Mouse (Mus musculus) lung, postnatal 25 days (tissue): ENCODE measurements around the gene Gzmn.
"Not testable (repeated sequence)": the region's sequence is repeated elsewhere in the genome, so short reads cannot be mapped to it uniquely, and the experiment has no call there.

Experiments used
- DNase-seq: peaks from one replicate; pipeline ENCODE4 v3.0.0; 2022; ENCODE audit warnings: low spot score

Gzmn gene

DNA sequence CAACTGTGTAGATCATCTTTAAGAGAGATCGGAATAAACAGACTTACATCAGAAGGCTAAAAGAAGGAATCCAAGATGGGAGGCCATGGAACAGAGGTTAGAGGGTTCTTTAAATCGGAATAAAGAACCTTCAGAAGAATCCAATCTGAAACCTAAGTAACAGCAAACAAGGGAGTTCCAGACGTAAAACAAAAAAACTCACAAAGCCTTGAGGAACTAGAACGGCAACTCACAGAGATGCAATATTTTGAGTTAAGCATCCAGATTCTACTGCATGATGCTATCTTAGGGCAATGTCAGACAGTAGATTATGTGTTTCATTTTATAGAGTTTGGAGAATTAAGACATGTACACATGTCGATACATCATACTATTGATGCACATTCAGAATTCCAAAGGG is at the start of gene Gzmn:
Gene Gzmn, minus strand, starts transcription at position 101 of the 400 bp plus-strand sequence.
- no peak for DNase-seq

DNA sequence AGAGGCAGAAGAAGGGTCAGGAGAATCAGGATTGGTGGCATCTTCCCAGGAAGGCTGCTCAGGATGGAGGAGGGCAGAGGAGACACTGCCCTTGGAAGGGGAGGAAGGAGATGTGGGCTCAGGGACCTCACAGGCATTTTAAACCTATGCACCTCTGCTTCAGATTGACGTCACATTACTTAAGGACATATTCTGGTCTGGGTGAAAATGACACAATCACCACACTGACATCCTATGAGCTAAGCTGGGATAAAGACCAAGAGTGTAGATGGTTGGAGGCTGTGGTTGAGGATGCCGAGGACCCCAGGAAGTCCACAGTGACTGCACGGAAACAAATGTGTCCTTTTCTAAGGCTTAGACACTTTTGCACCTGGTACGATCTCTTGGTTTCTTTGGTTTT is 36.9 kb upstream of the Gzmn start, which contains the start of gene Gzmf:
Gene Gzmf, minus strand, starts transcription at position 101 of the 400 bp plus-strand sequence.
- no peak for DNase-seq

- no peak for DNase-seq
Measured at GRCm38 (mm10) chr14:56205613-56206012, 31.2 kb upstream of the Gzmn start.

DNA sequence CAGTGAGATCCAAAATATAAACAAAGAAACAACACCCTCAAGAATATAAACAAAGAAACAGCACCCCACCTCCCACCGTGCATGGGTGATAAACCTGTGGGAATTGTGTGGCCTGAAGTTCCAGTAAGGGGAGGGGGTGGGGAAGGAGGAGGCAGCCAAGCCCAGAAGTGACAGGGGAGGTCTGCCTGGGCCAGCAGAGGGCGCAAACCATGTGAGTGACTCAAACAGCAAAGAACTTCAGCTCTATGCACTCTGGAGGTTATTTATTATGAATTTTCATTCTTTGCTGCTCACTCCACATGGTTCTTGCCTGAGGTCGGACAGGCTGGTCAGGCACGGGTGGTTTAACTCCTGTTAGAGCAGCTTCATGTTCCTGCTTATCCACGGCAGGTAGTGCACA is 30.6 kb upstream of the Gzmn start:
- DNase-seq = not testable (repeated sequence)

DNA sequence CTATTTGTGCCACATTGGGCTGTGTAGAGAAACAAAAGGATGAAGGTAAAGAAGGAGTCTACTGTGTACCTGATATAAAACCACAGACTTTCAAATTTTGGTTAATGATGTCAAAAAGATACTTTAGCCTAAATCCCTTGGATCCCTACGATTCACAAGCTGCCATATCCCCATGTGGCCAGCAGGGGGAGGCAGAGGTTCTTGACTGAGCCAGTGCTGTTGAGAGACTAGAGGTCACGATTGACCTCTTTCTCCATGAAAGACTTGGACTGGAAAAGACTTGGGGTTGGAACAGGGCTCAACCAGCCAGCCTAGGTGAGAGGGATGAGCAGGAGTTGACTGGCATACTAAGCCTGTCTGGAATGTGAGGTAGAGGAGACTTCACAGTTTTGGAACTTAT is 29.6 kb upstream of the Gzmn start:
- peak; percentile 33 for DNase-seq

- DNase-seq = no peak
Measured at GRCm38 (mm10) chr14:56186946-56187345, 12.5 kb upstream of the Gzmn start.

DNA sequence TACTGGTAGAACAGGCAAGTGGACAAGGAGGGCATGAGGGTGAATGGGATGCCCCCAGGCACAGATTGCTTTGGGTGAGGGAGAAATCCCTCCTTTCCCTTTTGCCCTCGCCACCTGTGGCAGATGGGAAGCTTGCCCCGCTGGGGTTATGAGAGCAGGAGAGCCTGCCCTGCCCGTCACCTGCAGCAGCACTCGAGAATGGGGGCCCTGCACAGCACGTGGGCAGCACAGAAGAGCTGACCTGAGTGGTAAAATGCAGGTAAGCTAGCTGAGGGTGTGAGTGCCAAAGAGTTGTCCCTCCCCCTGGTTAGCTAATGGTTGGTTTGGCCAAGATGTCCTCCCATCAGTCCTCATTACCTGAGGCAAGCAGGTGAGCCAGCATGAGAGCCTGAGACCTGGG is 12.1 kb upstream of the Gzmn start:
- DNase-seq = no peak

- not testable (repeated sequence) for DNase-seq
Measured at GRCm38 (mm10) chr14:56177651-56178050, 3.3 kb upstream of the Gzmn start.

DNA sequence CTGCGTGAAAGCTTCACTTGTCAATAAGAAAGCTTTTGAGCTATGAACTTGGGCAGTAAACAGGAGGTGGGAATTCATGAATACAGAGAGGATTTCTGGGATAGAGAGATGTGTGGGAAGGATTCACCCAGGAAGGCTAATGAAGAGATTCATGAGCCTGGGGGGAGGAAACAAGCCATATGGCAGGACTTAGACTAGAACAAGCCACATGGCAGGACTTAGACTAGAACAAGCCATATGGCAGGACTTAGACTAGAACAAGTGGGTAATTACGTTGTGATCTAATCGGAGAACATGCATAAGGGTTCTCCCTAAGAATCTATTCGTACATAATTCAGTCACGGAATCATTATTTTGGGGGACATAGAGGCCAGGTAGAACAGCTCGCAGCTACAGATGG is 1.0 kb downstream of the Gzmn start:
- DNase-seq = no peak

DNA sequence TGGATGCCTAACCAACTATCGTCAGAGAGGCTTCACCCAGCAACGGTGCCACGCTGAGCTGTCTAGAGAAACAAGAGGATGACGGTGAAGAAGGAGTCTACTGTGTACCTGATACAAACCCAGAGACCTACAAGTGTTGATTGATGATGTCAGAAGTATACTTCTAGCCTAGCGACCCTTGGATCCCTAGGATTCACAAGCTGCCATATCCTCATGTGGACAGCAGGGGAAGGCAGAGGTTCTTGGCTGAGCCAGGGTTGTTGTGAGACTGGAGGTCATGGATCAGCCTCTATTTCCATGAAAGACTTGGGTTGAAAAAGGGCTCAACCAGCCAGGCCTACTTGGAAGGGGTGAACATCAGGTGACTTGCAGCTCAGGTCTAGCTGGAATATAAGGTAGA is 1.7 kb downstream of the Gzmn start:
- DNase-seq = no peak

DNA sequence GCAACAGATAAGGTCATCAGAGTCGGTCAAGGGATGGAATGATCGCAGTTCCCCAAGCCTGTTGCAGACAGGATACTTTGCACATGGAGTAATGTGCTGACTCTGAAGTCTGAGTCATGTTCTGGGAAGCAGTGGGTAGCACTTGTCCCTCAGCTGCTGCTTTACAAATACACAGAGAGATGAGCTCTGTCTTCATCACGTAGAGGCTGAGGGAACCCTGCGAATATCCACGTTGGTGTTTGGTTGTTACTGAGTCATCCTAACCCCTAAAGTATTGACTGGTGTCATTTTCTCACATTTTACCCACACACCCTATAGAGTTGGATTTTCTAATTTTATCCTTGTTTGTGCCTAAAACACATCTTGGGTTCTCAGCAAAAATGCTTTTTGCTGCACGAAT is 6.4 kb downstream of the Gzmn start:
- no peak for DNase-seq

- no peak for DNase-seq
Measured at GRCm38 (mm10) chr14:56162109-56162508, 12.3 kb downstream of the Gzmn start.

DNA sequence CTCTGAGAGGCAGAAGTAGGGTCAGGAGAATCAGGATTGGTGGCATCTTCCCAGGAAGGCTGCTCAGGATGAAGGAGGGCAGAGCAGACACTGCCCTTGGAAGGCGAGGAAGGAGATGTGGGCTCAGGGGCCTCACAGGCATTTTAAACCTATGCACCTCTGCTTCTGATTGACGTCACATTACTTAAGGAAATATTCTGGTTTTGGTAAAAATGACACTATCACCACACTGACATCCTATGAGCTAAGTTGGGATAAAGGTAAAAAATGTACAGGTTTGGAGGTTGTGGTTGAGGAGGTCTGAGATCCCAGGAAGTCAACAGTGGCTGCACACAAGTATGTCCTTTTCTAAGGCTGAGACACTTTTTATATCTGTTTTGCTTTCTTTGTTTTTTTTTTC is 14.9 kb downstream of the Gzmn start, which contains the start of gene Gzmg:
Gene Gzmg, minus strand, starts transcription at position 101 of the 400 bp plus-strand sequence.
- not testable (repeated sequence) for DNase-seq

GRCm38 (mm10) chr14:56155340-56155739 is 19.1 kb downstream of the Gzmn start:
- DNase-seq = no peak

DNA sequence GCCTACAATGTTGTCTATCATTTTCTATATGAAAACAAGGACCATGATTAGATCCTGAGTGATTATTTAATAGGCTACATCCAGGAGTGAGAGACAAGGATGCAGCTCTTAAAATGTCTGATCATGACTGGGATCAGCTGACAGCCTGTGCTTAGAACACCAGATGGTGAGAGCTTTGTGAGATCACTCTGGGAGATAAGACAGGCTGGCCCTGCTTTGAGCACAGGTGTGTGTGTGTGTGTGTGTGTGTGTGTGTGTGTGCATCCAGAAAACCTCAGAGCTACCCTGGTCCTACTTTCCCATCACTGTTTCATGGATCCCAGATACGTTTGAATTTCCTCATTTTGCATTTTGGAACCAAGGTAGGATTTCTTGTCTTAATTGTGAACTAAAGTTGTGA is 40.7 kb downstream of the Gzmn start:
- DNase-seq = not testable (repeated sequence)

- DNase-seq = not testable (repeated sequence)
Measured at GRCm38 (mm10) chr14:56132508-56132907, 41.9 kb downstream of the Gzmn start, which contains the start of gene Gzmd. Gene Gzmd, minus strand, starts transcription at chr14:56132608.

- DNase-seq = no peak
Measured at GRCm38 (mm10) chr14:56128341-56128740, 46.1 kb downstream of the Gzmn start.

GRCm38 (mm10) chr14:56123516-56123915 is 50.9 kb downstream of the Gzmn start:
- no peak for DNase-seq

DNA sequence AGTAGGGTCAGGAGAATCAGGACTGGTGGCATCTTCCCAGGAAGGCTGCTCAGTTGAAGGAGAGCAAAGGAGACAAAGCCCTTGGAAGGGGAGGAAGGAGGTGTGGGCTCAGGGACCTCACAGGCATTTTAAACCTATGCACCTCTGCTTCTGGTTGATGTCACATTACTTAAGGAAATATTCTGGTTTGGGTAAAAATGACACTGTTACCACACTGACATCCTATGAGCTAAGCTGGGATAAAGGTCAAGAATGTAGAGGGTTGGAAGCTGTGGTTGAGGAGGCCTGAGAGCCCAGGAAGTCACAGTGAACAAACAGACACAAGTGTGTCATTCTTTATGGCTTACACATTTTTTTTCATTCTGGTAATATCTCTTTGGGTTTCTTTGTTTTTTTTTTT is 53.9 kb downstream of the Gzmn start, which contains the start of gene Gzme:
Gene Gzme, minus strand, starts transcription at position 101 of the 400 bp plus-strand sequence.
- DNase-seq = no peak
